Mouse (Mus musculus) bone marrow, adult 2 months (tissue): ENCODE measurements at regions not wholly inside any gene's neighbourhood (a gene's known extent, or its start where the extent isn't known, plus 50 kb on each side); places are given as distances from the start of the nearest gene placed in this dataset.

Experiments used
- H3K27ac ChIP-seq: fragments of 200-500 bp; 2 replicates; pipeline ENCODE4 v1.5.1; 2012; ENCODE audit warnings: low read depth, mild to moderate bottlenecking, control low read depth, inconsistent platforms, low read length; ENCODE audit not compliant: control insufficient read depth, poor library complexity, insufficient read depth
- H3K4me1 ChIP-seq: fragments of 200-500 bp; 2 replicates; pipeline ENCODE4 v1.6.1; 2011; ENCODE audit warnings: low read length; ENCODE audit not compliant: control insufficient read depth, insufficient read depth
- H3K4me3 ChIP-seq: fragments of 200-500 bp; replicated peaks from 2 replicates; pipeline ENCODE3; 2011; ENCODE audit warnings: mild to moderate bottlenecking, low read depth, low read length, control low read depth; ENCODE audit not compliant: control insufficient read depth
- CTCF ChIP-seq: fragments of 200-500 bp; IDR thresholded peaks from 2 replicates; pipeline ENCODE4 v1.5.1; 2011; ENCODE audit warnings: low read length, control low read depth; ENCODE audit not compliant: control insufficient read depth, insufficient read depth
- POLR2A ChIP-seq: fragments of 200-500 bp; IDR thresholded peaks from 2 replicates; pipeline ENCODE4 v1.6.1; 2011; ENCODE audit warnings: low read depth, mild to moderate bottlenecking, control low read depth, low read length, borderline replicate concordance; ENCODE audit not compliant: control insufficient read depth
- WGBS: fragments of 180-500 bp; shearing (Covaris S2); methylation state at CpG from one replicate; pipeline ENCODE4 v1.1.7; 2018; 5-methylcytosine and 5-hydroxymethylcytosine counted together

- Histone ChIP-seq H3K4me1 (no peaks in the 10 kb centered on the region), H3K27ac (no peak overlapping the region), H3K4me3 (no peak overlapping the region)
- 72% methylated on average over 8 of the region's 8 CpGs for WGBS
- TF ChIP-seq CTCF (no peak), POLR2A (no peak)
Measured at GRCm38 (mm10) chr10:120587854-120588633, 111.8 kb upstream of the Hmga2 start.

- no peak for TF ChIP-seq CTCF
- no peak for TF ChIP-seq POLR2A
- no peak overlapping the region for H3K4me3 ChIP-seq
- H3K27ac ChIP-seq, result no peak overlapping the region
- H3K4me1 ChIP-seq, result no peaks in the 10 kb centered on the region
- 86% methylated on average over 3 of the region's 3 CpGs for WGBS
Measured at GRCm38 (mm10) chr10:120587179-120587578, 110.9 kb upstream of the Hmga2 start.

- WGBS, result 59% methylated on average over 7 of the region's 7 CpGs
- Histone ChIP-seq H3K4me3 (no peak overlapping the region), H3K4me1 (no peaks in the 10 kb centered on the region), H3K27ac (no peak overlapping the region)
- TF ChIP-seq CTCF (no peak), POLR2A (no peak)
Measured at GRCm38 (mm10) chr10:120582497-120582896, 106.2 kb upstream of the Hmga2 start.

- no peak overlapping the region for H3K27ac ChIP-seq
- no peak overlapping the region for H3K4me3 ChIP-seq
Measured at GRCm38 (mm10) chr10:120581547-120581946, 105.3 kb upstream of the Hmga2 start.

GRCm38 (mm10) chr10:120576886-120577285, 100.6 kb upstream of the Hmga2 start:
- TF ChIP-seq CTCF, result no peak
- no peak for TF ChIP-seq POLR2A
- peaks cover 1% of the 10 kb centered on the region; the same call in 1 of the 2 replicates for H3K4me1 ChIP-seq
- no peak overlapping the region for H3K27ac ChIP-seq
- H3K4me3 ChIP-seq, result no peak overlapping the region
- 34% methylated on average over 5 of the region's 5 CpGs for WGBS

More at GRCm38 (mm10) chr10:120581547-120581946, 105.3 kb upstream of the Hmga2 start:
- H3K4me1 ChIP-seq, result no peaks in the 10 kb centered on the region
- no peak for TF ChIP-seq CTCF
- TF ChIP-seq POLR2A, result no peak
- 88% methylated on average over 6 of the region's 6 CpGs for WGBS

- no peak overlapping the region for H3K4me3 ChIP-seq
- no peak overlapping the region for H3K27ac ChIP-seq
- TF ChIP-seq CTCF, result no peak
- TF ChIP-seq POLR2A, result no peak
- 87% methylated on average over 4 of the region's 4 CpGs for WGBS
- H3K4me1 ChIP-seq, result peaks cover 1% of the 10 kb centered on the region; the same call in 1 of the 2 replicates
Measured at GRCm38 (mm10) chr10:120576148-120576547, 99.9 kb upstream of the Hmga2 start.

- Histone ChIP-seq H3K27ac (no peak overlapping the region), H3K4me1 (peaks cover 1% of the 10 kb centered on the region; the same call in 1 of the 2 replicates), H3K4me3 (no peak overlapping the region)
- TF ChIP-seq CTCF, result no peak
- TF ChIP-seq POLR2A, result no peak
- 48% methylated on average over 6 of the region's 6 CpGs for WGBS
Measured at GRCm38 (mm10) chr10:120571340-120571739, 95.1 kb upstream of the Hmga2 start.

- Histone ChIP-seq H3K27ac (no peak overlapping the region), H3K4me1 (no peaks in the 10 kb centered on the region), H3K4me3 (no peak overlapping the region)
- TF ChIP-seq POLR2A (no peak), CTCF (no peak)
- WGBS, result 93% methylated on average over 4 of the region's 4 CpGs
Measured at GRCm38 (mm10) chr10:120565992-120566391, 89.7 kb upstream of the Hmga2 start.

- H3K4me3 ChIP-seq, result no peak overlapping the region
- H3K4me1 ChIP-seq, result no peaks in the 10 kb centered on the region
- WGBS, result 75% methylated on average over 14 of the region's 14 CpGs
Measured at GRCm38 (mm10) chr10:120564859-120565258, 88.6 kb upstream of the Hmga2 start.

GRCm38 (mm10) chr10:120563926-120564325, 87.7 kb upstream of the Hmga2 start:
- WGBS, result 61% methylated on average over 10 of the region's 10 CpGs
- no peak overlapping the region for H3K27ac ChIP-seq

More at GRCm38 (mm10) chr10:120564859-120565258, 88.6 kb upstream of the Hmga2 start:
- TF ChIP-seq POLR2A (no peak; the same call in 1 of the 2 replicates), CTCF (no peak)
- H3K27ac ChIP-seq, result no peak overlapping the region

More at GRCm38 (mm10) chr10:120563926-120564325, 87.7 kb upstream of the Hmga2 start:
- no peaks in the 10 kb centered on the region for H3K4me1 ChIP-seq
- TF ChIP-seq POLR2A (no peak), CTCF (no peak)
- no peak overlapping the region for H3K4me3 ChIP-seq
